Mouse (Mus musculus): Measurements from ENCODE around the gene Olfr1396. TPM values are rescaled to one million over a fixed set of nuclear protein-coding genes. Genes with fewer than 3 reads are reported as not detected.

Gene Olfr1396
- not detected in 2 replicates for polyA plus RNA-seq (2012; ENCODE audit: insufficient read depth, insufficient read length, low replicate concordance, missing spikeins)

DNA sequence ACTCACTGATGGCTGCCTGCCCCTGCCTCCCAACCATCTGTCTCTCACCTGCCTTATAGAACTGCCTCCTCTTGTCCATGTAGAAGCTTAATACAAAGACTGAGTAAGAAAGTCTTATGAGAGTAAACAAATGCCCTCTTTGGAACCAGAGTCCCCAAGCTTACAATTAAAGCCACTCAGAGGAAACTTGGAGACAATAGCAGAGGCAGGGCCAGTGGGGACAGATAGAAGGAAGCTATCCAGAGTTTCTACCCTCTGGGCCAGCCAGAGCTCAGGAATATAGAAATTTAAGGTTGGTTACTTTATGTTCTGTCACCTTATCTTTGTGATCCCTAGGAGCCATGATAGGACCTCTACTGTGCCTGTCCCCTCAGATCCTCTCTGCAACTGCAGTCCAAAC lies at the start of gene Olfr1396:
TSS of gene Olfr1396 (minus strand) at position 101 of the 400 bp plus-strand sequence.
- H3K4me3 ChIP-seq (ENCODE audit: insufficient read depth, low read depth, low read length), result no peak within 1 kb of the TSS
- no peak for TF ChIP-seq CTCF (IDR thresholded peaks at IDR 0.05; ENCODE audit: insufficient read depth, low read depth, low read length)
- TF ChIP-seq POLR2A (IDR thresholded peaks at IDR 0.05; ENCODE audit: insufficient read depth, low read depth, low read length), result no peak
- no peak within 1 kb of the TSS for H3K27ac ChIP-seq (ENCODE audit: insufficient read depth, low read depth, low read length)
- no peaks in the 10 kb centered on the region for H3K4me1 ChIP-seq (ENCODE audit: control insufficient read depth, insufficient read depth, low read length)

DNA sequence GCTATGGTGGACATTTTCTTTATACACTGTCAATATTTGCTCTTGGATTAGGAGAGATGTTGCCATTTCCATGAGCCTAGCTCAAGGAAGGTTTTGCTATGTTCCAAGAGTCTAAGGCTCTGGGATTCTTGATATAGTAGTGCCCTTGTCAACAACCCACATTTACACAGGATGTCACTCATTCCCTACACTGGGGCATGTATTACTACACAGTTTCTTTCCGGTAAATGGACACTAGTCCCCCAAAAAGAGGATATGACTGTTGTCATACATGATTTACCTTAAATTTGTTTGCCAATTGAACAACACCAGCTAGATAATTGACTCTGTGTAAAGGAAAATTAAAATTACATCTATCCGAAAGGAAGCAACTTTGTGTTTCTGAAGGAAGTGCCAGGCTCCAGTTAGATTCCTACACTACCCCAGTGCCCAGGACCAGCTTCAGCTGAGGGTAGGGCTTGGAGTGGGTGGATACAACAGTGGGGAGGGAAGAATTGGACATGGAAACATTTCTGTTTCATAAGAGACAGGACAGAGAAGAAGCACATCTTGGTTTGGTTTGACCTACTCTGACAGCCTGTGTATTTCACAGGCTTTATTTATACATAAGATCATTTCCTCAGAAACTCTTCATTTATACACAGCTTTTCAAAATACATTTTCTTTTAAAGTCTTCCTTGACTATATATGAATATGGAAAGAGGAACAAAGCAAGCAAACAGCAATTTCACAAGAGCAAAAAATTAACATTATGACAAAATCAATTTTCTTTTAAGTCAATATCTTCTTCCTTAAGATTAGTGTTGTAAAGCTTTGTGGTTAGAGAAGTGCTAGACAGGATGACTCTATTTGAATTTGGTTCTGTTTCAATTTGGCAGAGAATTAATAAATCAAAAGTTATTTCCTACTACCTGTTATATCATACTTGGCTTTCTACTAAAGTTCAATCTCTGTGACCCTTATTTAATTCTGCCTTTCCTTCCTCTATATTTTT lies 42.4 kb upstream of the Olfr1396 start:
- Histone ChIP-seq H3K4me1 (ENCODE audit: control insufficient read depth, insufficient read depth, low read length) (no peaks in the 10 kb centered on the region), H3K4me3 (ENCODE audit: insufficient read depth, low read depth, low read length) (no peak overlapping the region), H3K27ac (ENCODE audit: insufficient read depth, low read depth, low read length) (no peak overlapping the region)
- TF ChIP-seq CTCF (IDR thresholded peaks at IDR 0.05; ENCODE audit: insufficient read depth, low read depth, low read length) (no peak), POLR2A (IDR thresholded peaks at IDR 0.05; ENCODE audit: insufficient read depth, low read depth, low read length) (no peak)
- WGBS, result 95% methylated on average over 2 of the region's 2 CpGs

DNA sequence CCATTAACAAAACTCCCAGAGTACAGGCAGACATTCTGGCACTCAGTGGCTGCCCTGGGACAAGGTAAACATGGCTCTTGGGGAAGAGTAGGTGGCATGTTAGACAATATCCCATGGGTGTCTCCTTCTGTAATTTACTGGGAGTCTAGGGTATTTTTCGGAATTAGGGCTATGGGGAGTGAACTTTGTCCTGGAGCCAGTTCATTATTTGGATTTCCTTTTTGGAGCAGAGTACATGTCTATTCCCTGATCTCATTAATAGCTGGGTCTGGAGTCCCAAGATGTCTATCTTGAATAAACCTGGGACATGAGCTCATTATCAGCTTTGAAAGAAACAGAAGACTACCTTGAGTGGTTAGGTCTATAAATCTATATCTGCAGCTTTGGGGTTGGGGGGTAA lies 39.4 kb upstream of the Olfr1396 start, which contains the start of gene Olfr1394:
TSS of gene Olfr1394 (plus strand) at position 301 of the 400 bp plus-strand sequence.
- H3K4me3 ChIP-seq (ENCODE audit: insufficient read depth, low read depth, low read length), result no peak within 1 kb of the TSS
- H3K4me1 ChIP-seq (ENCODE audit: control insufficient read depth, insufficient read depth, low read length), result no peaks in the 10 kb centered on the region
- H3K27ac ChIP-seq (ENCODE audit: insufficient read depth, low read depth, low read length), result no peak within 1 kb of the TSS
- no peak for TF ChIP-seq CTCF (IDR thresholded peaks at IDR 0.05; ENCODE audit: insufficient read depth, low read depth, low read length)
- TF ChIP-seq POLR2A (IDR thresholded peaks at IDR 0.05; ENCODE audit: insufficient read depth, low read depth, low read length), result no peak
- 88% methylated on average over 1 of the region's 1 CpGs for WGBS

DNA sequence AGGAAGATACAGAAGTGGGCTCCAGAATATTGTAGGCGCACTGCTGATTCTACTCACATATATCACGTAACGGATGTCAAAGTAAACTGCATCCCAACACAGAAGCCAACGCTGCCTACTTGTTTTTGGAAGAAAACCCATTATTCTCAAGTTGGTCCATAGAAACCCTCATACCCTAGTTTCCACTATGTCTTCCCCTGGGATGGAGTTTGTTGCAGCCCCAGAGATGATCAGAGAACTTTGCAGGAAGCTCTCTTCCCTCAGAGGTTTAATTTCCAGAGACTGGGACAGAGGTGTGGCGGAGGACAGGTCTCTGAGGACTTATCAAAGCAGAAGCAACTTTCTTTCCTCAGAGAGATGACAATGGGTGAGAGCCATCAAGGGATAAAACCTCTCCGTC lies 27.3 kb upstream of the Olfr1396 start, which contains the start of gene Olfr1395:
TSS of gene Olfr1395 (plus strand) at position 301 of the 400 bp plus-strand sequence.
- Histone ChIP-seq H3K4me3 (ENCODE audit: insufficient read depth, low read depth, low read length) (no peak within 1 kb of the TSS), H3K4me1 (ENCODE audit: control insufficient read depth, insufficient read depth, low read length) (no peaks in the 10 kb centered on the region), H3K27ac (ENCODE audit: insufficient read depth, low read depth, low read length) (no peak within 1 kb of the TSS)
- WGBS, result 91% methylated on average over 6 of the region's 6 CpGs
- no peak for TF ChIP-seq CTCF (IDR thresholded peaks at IDR 0.05; ENCODE audit: insufficient read depth, low read depth, low read length)

DNA sequence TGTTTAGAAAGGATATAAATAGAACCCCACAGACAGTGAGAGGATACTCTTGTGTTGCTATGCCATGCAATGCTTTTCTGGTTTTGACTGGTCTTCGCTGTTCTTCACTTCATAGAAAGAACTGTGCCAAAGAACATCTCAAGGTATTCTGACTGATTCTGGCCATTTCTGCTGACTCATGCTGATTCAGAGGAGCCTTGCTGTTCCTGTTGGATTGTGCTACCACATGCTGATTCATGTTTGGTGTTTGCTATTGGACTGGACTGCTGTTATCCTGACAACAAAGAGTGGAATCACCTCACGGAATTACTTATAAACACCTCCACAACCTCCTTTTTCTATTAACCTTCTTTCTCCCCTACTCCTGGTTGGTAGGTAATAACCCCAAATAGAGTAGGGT lies 9.5 kb upstream of the Olfr1396 start:
- TF ChIP-seq POLR2A (IDR thresholded peaks at IDR 0.05; ENCODE audit: insufficient read depth, low read depth, low read length) (no peak), CTCF (IDR thresholded peaks at IDR 0.05; ENCODE audit: insufficient read depth, low read depth, low read length) (no peak)
- Histone ChIP-seq H3K27ac (ENCODE audit: insufficient read depth, low read depth, low read length) (no peak overlapping the region), H3K4me1 (ENCODE audit: control insufficient read depth, insufficient read depth, low read length) (no peaks in the 10 kb centered on the region), H3K4me3 (ENCODE audit: insufficient read depth, low read depth, low read length) (no peak overlapping the region)
- 78% methylated on average over 2 of the region's 2 CpGs for WGBS

DNA sequence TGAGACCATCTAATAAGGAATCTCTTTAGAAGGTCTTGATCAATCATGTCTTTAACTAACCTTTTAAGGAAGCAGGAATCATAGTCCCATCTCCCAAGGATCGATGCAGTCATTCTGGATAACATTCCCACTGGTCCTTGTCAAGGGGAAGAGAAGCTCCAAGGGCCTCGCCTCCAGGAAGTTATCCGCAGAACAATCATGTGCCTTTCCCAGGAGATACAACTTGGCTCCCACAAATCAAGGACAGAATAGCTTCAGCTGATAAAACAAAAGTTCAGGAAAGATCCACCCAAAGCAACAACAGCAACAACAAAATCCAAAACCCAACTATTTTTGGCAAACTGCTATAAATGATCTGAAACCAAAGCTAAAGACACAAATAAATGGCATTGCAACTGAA lies 5.0 kb upstream of the Olfr1396 start:
- no peak overlapping the region for H3K27ac ChIP-seq (ENCODE audit: insufficient read depth, low read depth, low read length)
- TF ChIP-seq CTCF (IDR thresholded peaks at IDR 0.05; ENCODE audit: insufficient read depth, low read depth, low read length) (no peak), POLR2A (IDR thresholded peaks at IDR 0.05; ENCODE audit: insufficient read depth, low read depth, low read length) (no peak)
- H3K4me3 ChIP-seq (ENCODE audit: insufficient read depth, low read depth, low read length), result no peak overlapping the region
- 86% methylated on average over 3 of the region's 3 CpGs for WGBS
- no peaks in the 10 kb centered on the region for H3K4me1 ChIP-seq (ENCODE audit: control insufficient read depth, insufficient read depth, low read length)

DNA sequence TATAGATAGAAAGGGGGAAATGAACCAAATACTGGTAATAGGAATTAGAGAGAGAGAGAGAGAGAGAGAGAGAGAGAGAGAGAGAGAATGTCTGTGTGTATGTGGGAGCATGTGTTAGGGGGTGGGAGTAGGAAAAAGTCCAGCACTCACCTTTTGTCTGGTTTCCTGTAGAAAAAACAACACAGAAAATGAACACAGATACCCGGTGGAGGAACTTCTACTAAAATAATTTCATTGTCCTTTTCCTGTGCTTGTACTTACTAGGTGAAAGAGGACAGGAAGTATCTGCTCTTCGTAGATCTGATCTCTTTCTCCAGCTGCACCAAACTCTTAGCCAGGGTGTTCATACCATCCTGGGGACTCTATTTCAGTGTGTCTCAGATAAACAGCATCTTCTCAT lies 516 bp downstream of the Olfr1396 start:
- no peaks in the 10 kb centered on the region for H3K4me1 ChIP-seq (ENCODE audit: control insufficient read depth, insufficient read depth, low read length)
- no peak overlapping the region for H3K27ac ChIP-seq (ENCODE audit: insufficient read depth, low read depth, low read length)
- no peak overlapping the region for H3K4me3 ChIP-seq (ENCODE audit: insufficient read depth, low read depth, low read length)
- no peak for TF ChIP-seq CTCF (IDR thresholded peaks at IDR 0.05; ENCODE audit: insufficient read depth, low read depth, low read length)
- TF ChIP-seq POLR2A (IDR thresholded peaks at IDR 0.05; ENCODE audit: insufficient read depth, low read depth, low read length), result no peak
- 73% methylated on average over 2 of the region's 2 CpGs for WGBS

DNA sequence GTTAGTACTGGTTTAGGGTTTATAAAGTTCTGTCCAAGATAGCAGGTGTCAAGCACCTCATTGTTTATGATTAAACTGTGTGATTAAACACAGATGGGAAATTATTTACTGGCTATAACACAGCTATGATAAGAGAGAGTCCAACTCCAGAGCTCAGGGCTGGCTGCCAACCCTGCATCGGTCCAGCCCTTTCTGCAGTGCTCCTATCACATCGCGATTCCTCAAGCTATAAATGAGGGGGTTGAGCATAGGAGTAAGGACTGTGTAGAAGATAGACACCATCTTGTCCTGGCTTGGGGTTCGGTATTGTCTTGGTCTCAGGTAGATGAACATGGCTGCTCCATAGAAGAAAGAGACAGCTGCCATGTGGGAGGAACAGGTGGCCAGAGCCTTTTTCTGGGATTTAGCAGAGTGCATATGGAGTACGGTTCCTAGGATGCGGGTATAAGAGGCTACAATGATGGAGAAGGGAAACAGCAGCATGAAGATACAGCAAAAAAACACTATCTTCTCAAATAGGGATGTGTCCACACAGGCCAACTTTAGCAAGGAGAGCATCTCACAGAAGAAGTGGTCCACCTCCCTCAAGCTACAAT lies 2.0 kb downstream of the Olfr1396 start:
- Histone ChIP-seq H3K4me3 (ENCODE audit: insufficient read depth, low read depth, low read length) (no peak overlapping the region), H3K4me1 (ENCODE audit: control insufficient read depth, insufficient read depth, low read length) (no peaks in the 10 kb centered on the region), H3K27ac (ENCODE audit: insufficient read depth, low read depth, low read length) (no peak overlapping the region)
- 74% methylated on average over 6 of the region's 6 CpGs for WGBS
- TF ChIP-seq CTCF (IDR thresholded peaks at IDR 0.05; ENCODE audit: insufficient read depth, low read depth, low read length) (no peak), POLR2A (IDR thresholded peaks at IDR 0.05; ENCODE audit: insufficient read depth, low read depth, low read length) (no peak)

DNA sequence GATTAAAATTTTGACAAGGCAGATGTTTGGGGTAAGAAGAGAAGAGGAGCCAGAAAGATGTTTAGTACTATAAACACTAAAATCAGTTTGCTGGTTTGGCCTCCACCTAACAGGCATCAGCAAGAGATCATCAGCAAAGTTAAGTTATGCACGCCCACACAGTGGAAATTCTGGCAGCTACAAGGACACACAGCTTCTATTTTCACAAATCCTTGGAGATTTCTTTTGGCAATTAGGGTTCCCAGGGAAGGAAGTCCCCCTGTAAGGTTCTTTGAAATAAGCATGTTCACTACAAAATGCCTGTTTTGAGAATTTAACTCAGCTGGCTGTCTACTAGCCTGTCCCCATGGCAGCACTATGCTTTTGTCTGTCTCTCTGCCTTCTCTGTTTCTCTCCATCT lies 3.7 kb downstream of the Olfr1396 start:
- Histone ChIP-seq H3K4me3 (ENCODE audit: insufficient read depth, low read depth, low read length) (no peak overlapping the region), H3K4me1 (ENCODE audit: control insufficient read depth, insufficient read depth, low read length) (no peaks in the 10 kb centered on the region), H3K27ac (ENCODE audit: insufficient read depth, low read depth, low read length) (no peak overlapping the region)
- WGBS, result 42% methylated on average over 1 of the region's 1 CpGs
- TF ChIP-seq CTCF (IDR thresholded peaks at IDR 0.05; ENCODE audit: insufficient read depth, low read depth, low read length) (no peak), POLR2A (IDR thresholded peaks at IDR 0.05; ENCODE audit: insufficient read depth, low read depth, low read length) (no peak)
